Mouse (Mus musculus): Measurements from ENCODE around the gene Cyp4f14. TPM values are rescaled to one million over a fixed set of nuclear protein-coding genes. Genes with fewer than 3 reads are reported as not detected.

The Cyp4f14 gene
- total RNA-seq (2015; ENCODE audit: low replicate concordance) (not detected in 2 replicates), total RNA-seq (2017; ENCODE audit: low replicate concordance) (not detected in 2 replicates)

DNA sequence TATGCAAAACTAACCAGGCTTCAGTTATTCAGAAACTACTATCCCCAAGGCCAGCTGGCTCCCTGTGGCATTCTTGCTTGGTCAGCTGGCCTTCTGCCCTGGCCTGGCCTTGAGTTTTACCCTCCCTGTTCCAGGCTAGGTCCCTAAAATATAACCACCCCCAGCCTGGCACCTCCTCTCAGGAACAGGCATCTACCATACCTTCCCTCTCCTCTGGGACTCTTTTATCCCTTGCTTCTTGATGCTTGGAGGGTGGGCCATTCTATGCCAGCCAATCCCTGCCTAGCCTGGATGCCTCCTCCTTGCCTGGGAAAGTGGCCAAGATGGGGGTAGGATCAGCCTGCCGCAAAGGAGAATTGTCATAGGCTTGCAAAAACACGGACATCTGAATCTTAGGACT lies at the start of gene Cyp4f14:
TSS of gene Cyp4f14 (minus strand) at position 212 of the 400 bp plus-strand sequence.
- no peak for ATAC-seq (replicated peaks; ENCODE audit: low FRiP score, poor library complexity, severe bottlenecking)

GRCm38 (mm10) chr17:32965623-32966290 lies 48.6 kb upstream of the Cyp4f14 start, which contains the start of gene Zfp472:
Zfp472 (plus strand) TSS chr17:32965814.
- ATAC-seq (replicated peaks; ENCODE audit: low FRiP score, poor library complexity, severe bottlenecking): peak; percentile 98

- ATAC-seq (replicated peaks; ENCODE audit: low FRiP score, poor library complexity, severe bottlenecking): no peak; the same call in 1 of the 2 replicates
Observed at GRCm38 (mm10) chr17:32965253-32965622, 48.1 kb upstream of the Cyp4f14 start.

GRCm38 (mm10) chr17:32951441-32951840 lies 34.3 kb upstream of the Cyp4f14 start:
- 0 out of 2 replicates have a peak, but pooled peaks have one; percentile 50 for ATAC-seq (replicated peaks; ENCODE audit: low FRiP score, poor library complexity, severe bottlenecking)

DNA sequence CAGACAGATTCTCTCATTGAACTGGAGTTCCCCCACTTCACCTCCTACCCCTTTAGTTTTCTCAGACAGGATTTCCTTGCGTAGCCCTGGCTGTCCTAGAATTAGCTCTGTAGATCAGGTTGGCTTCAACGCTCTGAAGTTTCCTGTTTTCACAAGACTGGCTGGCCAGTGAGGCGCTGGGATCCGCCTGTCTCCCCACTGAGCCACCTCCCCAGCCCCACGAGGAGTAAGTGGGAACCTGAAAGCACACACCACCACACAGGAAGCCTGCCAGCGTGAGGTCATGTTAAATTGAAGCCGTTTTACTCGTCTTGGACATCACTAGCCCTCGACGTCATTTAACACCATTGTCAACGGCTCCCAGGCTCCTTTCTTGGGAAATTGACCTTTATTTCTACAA lies 33.9 kb upstream of the Cyp4f14 start:
- no peak for ATAC-seq (replicated peaks; ENCODE audit: low FRiP score, poor library complexity, severe bottlenecking)

GRCm38 (mm10) chr17:32950136-32950535 lies 33.0 kb upstream of the Cyp4f14 start:
- no peak for ATAC-seq (replicated peaks; ENCODE audit: low FRiP score, poor library complexity, severe bottlenecking)

DNA sequence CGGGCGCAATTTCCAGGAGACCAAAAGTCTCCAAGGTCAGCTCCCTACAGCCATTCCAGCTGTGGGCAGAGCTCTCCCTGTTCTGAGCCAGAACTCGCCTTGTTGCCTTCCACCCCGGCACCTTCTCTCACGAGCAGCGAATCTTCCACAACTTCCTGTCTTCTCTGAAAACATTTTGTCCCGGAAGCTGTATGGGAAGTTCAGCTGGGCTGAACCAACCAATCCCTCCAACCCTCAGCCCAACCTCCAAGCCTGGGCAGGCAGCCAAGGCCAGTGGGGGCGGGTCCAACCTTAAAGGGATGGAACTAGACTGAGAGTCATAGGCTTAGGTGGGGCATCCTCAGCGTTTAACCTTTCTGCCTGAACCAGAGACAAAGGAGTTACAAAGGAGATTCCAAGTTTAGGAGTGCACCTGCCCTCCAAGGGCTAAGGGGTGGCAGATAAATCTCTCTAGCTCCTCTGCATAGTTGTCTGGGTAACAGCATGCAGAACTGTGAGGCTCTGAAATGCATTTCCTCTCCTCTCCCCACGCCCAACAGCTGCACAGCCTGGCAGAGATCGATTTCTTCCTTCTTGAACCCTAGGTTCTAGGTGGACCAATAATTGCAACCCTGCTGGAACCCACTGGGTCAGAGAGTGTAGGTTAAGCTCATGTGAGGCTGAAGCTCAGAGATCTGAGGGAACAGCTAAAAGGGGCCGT lies 30.2 kb upstream of the Cyp4f14 start, which contains the start of gene Cyp4f13:
TSS of gene Cyp4f13 (minus strand) at position 188 of the 700 bp plus-strand sequence.
- ATAC-seq (replicated peaks; ENCODE audit: low FRiP score, poor library complexity, severe bottlenecking): peak; percentile 90

DNA sequence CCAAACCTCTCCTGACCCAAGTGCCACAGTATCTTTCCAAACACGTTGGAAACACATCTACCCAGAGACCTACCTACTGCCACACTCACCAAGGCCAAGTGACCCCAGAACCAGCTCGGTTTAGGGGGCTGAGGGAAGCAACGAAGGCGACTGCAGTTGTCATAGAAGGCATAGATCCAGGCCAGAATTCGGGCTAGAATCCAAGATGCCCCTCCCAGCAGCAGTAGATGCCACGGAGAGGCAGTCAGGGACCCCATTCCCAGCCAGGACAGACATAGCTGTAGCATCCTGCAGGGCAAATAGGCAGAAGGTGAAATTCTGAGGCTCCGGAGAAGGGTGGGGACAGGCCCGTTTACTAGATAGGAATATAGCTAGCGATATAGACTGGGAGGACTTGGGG lies 29.6 kb upstream of the Cyp4f14 start:
- ATAC-seq (replicated peaks; ENCODE audit: low FRiP score, poor library complexity, severe bottlenecking): peak; percentile 61

DNA sequence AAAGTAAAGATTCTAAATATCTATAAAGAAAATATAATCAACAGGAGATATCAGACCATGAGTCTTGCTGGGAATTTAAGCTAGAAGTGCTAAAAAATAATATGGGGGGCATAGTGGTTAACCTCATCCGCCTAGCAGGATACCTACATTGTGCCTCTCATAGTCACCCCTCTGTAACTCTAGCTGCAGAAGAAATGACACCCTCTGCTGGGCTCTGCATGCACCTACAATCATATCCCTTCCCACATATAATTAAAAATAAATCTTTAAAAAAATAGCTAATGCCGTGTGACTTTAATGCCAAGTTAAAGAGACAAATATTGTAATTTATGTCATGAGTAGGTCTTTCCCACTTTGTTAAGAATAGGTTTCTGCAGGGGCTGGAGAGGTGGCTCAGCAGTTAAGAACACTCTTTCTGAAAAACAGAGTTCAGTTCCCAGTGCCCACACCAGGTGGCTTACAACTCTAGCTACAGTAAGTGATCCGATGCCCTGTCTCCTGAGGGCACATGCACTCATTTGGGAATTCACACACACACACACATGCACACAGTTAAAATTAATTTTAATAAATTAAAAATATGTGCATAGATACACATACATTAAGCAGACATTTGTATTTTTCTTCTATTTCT lies 27.4 kb upstream of the Cyp4f14 start:
- no peak for ATAC-seq (replicated peaks; ENCODE audit: low FRiP score, poor library complexity, severe bottlenecking)

- ATAC-seq (replicated peaks; ENCODE audit: low FRiP score, poor library complexity, severe bottlenecking): no peak
Observed at GRCm38 (mm10) chr17:32943661-32944060, 26.5 kb upstream of the Cyp4f14 start.

DNA sequence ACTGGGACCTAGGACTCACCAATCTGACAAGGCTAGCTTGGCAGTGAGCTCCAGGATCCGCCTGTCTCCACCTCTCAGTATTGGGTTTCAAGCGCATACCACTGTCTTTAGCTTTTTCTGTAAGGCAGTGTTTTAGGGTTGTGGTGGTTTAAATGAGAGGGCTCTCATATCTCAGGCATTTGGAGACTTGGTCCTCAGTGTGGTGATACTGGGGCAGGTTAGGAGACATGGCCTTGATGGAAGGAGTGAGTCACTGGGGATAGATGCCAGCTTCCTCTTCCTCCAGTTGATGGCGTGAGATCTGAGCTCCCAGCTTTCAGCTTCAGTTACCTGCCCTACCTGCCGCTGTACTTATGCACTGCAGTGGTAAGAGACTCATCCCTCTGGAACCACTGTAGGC lies 22.7 kb upstream of the Cyp4f14 start:
- ATAC-seq (replicated peaks; ENCODE audit: low FRiP score, poor library complexity, severe bottlenecking): no peak

GRCm38 (mm10) chr17:32927803-32928202 lies 10.7 kb upstream of the Cyp4f14 start:
- no peak for ATAC-seq (replicated peaks; ENCODE audit: low FRiP score, poor library complexity, severe bottlenecking)

GRCm38 (mm10) chr17:32924658-32925312 lies 7.6 kb upstream of the Cyp4f14 start:
- no peak for ATAC-seq (replicated peaks; ENCODE audit: low FRiP score, poor library complexity, severe bottlenecking)

- no peak for ATAC-seq (replicated peaks; ENCODE audit: low FRiP score, poor library complexity, severe bottlenecking)
Observed at GRCm38 (mm10) chr17:32923681-32924080, 6.5 kb upstream of the Cyp4f14 start.

GRCm38 (mm10) chr17:32919123-32919522 lies 2.0 kb upstream of the Cyp4f14 start:
- no peak for ATAC-seq (replicated peaks; ENCODE audit: low FRiP score, poor library complexity, severe bottlenecking)

DNA sequence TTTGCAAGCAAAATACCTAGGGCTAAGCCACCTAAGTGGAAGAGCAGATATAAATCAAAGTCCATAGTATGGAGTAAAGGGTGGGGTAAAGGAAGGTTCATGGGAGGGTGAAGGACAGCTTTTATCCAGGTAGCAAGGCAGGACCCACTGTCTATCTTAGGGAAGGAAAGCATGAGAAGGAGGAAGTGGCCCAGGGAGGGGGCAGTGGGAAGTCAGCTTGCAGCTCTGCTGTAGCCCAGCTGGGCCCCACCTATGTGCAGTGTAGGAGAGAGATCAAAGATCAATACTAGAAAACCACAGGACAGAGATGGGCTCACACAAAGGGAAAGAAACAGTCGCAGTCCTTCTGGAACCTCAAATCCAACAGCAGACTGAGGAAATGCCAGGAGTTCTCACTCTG lies 1.1 kb downstream of the Cyp4f14 start:
- no peak for ATAC-seq (replicated peaks; ENCODE audit: low FRiP score, poor library complexity, severe bottlenecking)

GRCm38 (mm10) chr17:32906172-32906571 lies 11.0 kb downstream of the Cyp4f14 start:
- no peak for ATAC-seq (replicated peaks; ENCODE audit: low FRiP score, poor library complexity, severe bottlenecking)

- ATAC-seq (replicated peaks; ENCODE audit: low FRiP score, poor library complexity, severe bottlenecking): no peak
Observed at GRCm38 (mm10) chr17:32905239-32905638, 11.9 kb downstream of the Cyp4f14 start.

DNA sequence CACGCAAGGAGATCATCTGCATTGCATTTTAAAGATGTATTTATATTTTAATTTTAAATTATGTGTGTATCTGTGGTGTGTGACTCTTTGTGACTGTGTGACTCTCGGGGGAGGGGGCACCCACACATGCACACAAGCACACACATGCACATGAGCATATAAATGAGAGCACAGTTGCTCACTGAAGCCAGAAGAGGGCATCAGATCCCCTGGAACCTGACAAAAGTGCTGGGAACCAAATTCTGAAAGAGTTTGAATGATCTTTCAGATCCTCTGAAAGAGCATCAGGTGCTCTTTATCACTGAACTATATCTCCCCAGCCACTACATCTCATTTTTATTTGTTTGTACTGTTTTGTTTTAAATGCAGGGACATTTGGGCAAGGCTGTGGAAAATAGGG lies 12.7 kb downstream of the Cyp4f14 start:
- ATAC-seq (replicated peaks; ENCODE audit: low FRiP score, poor library complexity, severe bottlenecking): no peak

Data from erythroblast, adult 5-6 weeks (primary cell).